Mouse (Mus musculus) erythroblast, adult 5-6 weeks (primary cell): ENCODE data around the gene Kpnb1. TPM values are rescaled to one million over a fixed set of nuclear protein-coding genes. Genes with fewer than 3 reads are reported as not detected.
A peak's percentile ranks its signal among the peaks of the same experiment; 100 is the strongest.
"Not testable (repeated sequence)": the region's sequence is repeated elsewhere in the genome, so short reads cannot be mapped to it uniquely, and the experiment has no call there.

ENCODE experiments used
- ATAC-seq: replicated peaks from 2 replicates; pipeline ENCODE4 v1.8.0; 2016; ENCODE audit warnings: moderate number of reproducible peaks, mild to moderate bottlenecking, moderate TSS enrichment, inconsistent platforms; ENCODE audit not compliant: poor library complexity, low FRiP score, severe bottlenecking
- total RNA-seq, 2 experiments: library from RNA; stranded (forward) in 1 of 2; stranded (reverse) in 1 of 2; fragments of 150-400 nt in 1 of 2; fragments of 200-764, 138-1000 nt in 1 of 2; gene quantifications; 2 replicates each; pipeline versions ENCODE4 v1.2.3 to v1.2.4; 2015 to 2017; ENCODE audit warnings: low replicate concordance in 2 of 2

Kpnb1 gene
- total RNA-seq (2015; ENCODE audit: low replicate concordance) (30.6 and 42.6 TPM in 2 replicates), total RNA-seq (2017; ENCODE audit: low replicate concordance) (102 and 119 TPM in 2 replicates)

GRCm38 (mm10) chr11:97187764-97188642 is at the start of gene Kpnb1:
Gene Kpnb1 (minus strand): TSS chr11:97187881.
- ATAC-seq: peak; percentile 88

DNA sequence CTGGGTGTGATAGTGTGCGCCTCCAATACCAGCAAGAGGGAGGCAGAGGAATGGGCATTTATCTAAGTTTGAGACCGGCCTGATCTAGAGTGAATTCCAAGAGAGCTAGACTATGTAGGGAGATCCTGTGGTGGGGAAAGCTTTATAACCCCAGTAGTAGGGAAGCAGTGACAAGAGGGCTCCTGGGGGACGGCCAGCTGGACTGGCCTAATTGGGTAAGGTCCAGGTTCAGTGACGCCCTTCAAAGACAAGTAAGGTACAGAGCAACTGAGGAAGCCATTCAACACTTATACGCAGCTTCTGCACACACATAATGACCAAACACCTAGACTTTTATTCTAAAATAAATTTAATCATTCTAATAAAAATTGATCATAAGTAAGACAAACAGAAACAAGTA is 44.8 kb upstream of the Kpnb1 start:
- ATAC-seq: no peak

DNA sequence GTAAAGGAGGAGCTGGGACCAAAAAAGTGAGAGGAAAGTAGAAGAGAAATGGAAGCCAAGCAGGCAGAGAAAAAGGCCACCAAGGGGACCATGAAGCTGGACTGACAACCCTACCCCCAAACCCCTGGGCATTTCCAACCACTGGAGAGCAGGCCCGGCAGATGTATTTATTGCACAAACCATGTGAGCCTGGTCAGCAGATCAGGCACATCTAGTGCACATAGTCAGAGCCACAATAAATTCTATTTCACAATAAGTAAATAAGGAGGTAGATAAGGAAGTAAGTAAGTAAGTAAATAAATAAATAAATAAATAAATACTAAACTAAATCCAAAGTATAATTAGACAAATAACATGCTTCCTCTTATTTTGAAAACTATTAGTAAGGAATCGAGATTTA is 41.7 kb upstream of the Kpnb1 start:
- no peak for ATAC-seq

- 0 out of 2 replicates have a peak, but pooled peaks have one; percentile 8 for ATAC-seq
Observed at GRCm38 (mm10) chr11:97228985-97229384, 41.3 kb upstream of the Kpnb1 start.

DNA sequence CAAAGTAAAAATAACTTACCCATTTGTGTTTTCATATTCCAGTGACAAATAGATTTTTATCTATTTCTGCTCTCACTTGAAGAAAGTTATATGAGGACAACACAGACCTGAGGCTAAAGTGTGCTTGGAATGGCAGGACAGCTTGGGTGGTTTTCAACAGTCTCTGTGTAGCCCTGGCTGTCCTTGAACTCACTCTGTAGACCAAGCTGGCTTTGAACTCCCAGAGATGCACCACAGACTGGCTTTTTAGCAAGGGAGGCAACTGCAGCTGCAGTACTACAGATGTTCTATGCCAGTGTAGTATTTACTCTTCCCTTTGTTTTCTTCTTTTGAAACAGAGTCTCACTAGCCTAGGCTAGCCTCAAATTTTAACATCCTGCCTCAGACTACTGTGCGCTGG is 38.5 kb upstream of the Kpnb1 start:
- no peak for ATAC-seq

GRCm38 (mm10) chr11:97223485-97223884 is 35.8 kb upstream of the Kpnb1 start:
- no peak for ATAC-seq

DNA sequence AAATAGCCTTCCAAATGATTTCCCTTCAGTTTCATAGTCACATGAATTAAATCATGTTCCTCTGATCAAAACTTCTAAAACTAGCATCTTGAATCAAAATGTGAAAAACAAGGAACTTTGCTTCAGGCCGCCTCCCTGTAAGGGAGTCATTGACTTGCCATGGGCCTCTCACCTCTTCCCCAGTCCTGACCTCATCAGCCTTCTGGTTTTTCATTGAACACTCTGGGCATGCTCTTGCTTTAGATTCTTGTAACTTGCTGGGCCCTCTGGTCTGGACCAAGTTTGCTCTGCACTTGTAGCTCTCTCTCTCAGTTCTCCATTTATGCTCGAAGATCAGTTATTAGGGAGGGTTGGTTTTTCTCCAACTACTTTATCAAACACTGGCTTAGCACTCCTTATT is 33.9 kb upstream of the Kpnb1 start:
- no peak for ATAC-seq

- no peak for ATAC-seq
Observed at GRCm38 (mm10) chr11:97220211-97220610, 32.5 kb upstream of the Kpnb1 start.

DNA sequence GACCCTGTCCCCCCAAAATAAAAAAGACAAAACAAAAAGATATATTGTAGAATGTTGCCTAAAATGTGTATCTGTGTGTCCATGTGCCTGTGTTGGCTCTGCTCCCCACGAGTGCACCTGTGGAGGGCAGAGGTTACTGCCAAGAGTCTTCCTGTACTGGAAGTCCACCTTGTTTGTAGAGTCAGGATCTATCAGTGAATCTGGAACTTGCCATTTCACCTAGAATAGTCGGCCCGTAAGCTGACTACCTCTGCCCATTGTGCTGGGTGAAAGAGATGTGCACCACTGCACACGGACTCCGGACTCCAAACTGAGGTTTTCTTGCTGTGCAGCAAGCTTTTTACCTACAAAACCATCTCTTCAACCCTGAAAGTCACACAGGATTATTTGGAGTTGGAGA is 26.7 kb upstream of the Kpnb1 start:
- ATAC-seq: no peak

DNA sequence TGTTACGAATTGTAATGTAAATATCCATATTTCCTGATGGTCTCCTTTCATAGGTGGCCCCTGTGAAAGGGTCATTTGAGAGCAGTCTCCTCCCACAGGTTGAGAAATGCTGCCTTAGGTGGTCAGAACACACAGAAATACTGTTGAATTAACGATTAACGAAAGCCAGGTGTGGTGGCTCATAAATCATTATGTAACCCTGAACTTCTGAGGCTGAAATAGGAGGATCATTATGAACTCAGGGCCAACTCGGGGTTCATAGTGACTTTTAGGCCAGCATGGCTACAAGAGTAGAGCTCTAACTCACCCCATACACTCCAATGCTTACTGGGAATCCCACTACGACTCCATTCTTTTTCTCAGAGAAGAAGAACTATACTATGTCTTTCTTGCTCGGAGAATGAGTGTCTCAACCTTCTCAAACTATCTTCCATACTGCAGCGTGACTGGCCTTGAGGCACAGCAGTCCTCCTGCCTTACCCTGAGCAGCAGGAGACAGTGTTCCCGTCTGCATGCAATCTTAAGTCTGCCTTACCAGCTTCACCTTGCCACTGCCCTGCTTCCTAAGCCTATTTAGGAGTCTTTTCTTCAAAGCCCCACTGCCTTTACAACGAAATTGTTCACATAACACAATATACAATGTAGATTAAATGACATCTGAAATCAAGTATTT is 23.2 kb upstream of the Kpnb1 start:
- ATAC-seq: no peak

- ATAC-seq: no peak
Observed at GRCm38 (mm10) chr11:97207011-97207422, 19.3 kb upstream of the Kpnb1 start.

- ATAC-seq: no peak
Observed at GRCm38 (mm10) chr11:97199519-97199918, 11.8 kb upstream of the Kpnb1 start.

DNA sequence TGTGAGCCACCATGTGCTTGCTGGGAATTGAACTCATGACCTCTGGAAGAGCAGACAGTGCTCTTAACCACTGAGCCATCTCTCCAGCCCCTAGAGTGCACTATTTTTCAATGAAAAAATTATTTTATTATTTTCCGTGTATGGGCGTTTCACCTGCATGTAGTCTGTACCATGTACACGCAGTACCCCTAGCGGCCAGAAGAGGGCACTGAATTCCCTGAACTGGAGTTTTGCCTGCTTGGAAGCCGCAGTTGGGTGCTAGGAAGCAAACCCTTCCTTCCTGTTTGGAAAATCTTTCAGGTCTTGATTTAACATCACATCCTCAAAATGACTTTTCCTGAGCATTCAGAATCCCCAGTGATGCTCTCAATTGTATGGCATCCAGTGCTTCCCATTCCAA is 10.9 kb upstream of the Kpnb1 start:
- ATAC-seq: peak; percentile 84

GRCm38 (mm10) chr11:97197021-97197420 is 9.3 kb upstream of the Kpnb1 start:
- ATAC-seq: no peak

- ATAC-seq: no peak
Observed at GRCm38 (mm10) chr11:97196541-97196940, 8.9 kb upstream of the Kpnb1 start.

- no peak for ATAC-seq
Observed at GRCm38 (mm10) chr11:97192621-97192951, 4.9 kb upstream of the Kpnb1 start.

DNA sequence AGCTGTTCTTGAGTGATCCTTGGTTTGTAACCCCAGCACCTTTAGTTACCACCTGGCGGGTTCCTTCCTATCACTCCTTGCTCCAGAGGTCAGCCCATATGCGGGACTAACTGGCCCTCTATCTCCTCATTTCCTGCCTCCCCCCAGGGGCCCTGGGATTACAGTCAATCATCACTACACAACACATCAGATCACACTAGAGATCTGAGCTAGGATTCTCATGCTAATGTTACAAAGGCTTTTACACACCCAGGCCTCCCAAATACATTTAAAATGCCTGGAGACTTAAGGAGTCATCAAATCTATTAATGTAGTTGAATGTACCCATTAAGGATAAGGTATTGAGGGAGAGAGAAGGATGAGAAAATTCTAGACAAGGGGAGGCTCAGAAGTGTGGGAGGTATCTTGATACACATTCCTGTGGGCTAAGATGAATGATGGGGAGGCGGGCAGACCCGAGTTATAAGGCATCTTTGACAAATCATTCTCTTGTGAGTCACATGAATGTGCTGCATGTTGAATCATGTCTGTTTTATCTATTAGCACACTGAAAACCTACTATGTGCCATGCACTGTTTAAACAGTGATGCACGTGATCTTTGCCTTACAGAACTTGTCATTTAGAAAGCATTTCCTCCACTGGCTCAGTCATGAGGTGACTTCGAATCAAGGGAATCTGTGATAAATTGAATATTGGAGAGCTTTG is 4.4 kb upstream of the Kpnb1 start:
- no peak for ATAC-seq

GRCm38 (mm10) chr11:97190992-97191391 is 3.3 kb upstream of the Kpnb1 start:
- ATAC-seq: no peak

DNA sequence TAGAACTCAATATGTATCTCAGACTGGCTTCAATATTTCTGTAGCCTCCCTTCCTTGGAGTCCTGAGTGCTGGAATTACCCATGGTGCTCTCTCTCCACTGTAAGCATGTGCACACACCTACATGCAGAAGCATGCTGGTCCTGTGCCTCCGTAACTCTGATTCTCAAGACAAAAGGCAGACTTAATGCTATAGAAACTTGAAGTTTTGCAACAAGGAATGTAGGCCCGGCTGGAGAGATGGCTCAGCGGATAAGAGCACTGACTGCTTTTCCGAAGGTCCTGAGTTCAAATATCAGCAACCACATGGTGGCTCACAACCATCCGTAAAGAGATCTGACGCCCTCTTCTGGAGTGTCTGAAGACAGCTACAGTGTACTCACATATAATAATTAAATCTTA is 2.0 kb upstream of the Kpnb1 start:
- ATAC-seq: not testable (repeated sequence)

GRCm38 (mm10) chr11:97189231-97189630 is 1.6 kb upstream of the Kpnb1 start:
- ATAC-seq: no peak

- no peak for ATAC-seq
Observed at GRCm38 (mm10) chr11:97188643-97188955, 918 bp upstream of the Kpnb1 start.
